Mouse (Mus musculus): ENCODE results near the gene Gramd2. TPM values are rescaled to one million over a fixed set of nuclear protein-coding genes. Genes with fewer than 3 reads are reported as not detected.

The Gramd2 gene
- 10 to 100 TPM in 3 of 4 experiments, 1 to 10 TPM in 1; 8.1 to 14.0 (median 10.7) TPM for total RNA-seq (2022)

DNA sequence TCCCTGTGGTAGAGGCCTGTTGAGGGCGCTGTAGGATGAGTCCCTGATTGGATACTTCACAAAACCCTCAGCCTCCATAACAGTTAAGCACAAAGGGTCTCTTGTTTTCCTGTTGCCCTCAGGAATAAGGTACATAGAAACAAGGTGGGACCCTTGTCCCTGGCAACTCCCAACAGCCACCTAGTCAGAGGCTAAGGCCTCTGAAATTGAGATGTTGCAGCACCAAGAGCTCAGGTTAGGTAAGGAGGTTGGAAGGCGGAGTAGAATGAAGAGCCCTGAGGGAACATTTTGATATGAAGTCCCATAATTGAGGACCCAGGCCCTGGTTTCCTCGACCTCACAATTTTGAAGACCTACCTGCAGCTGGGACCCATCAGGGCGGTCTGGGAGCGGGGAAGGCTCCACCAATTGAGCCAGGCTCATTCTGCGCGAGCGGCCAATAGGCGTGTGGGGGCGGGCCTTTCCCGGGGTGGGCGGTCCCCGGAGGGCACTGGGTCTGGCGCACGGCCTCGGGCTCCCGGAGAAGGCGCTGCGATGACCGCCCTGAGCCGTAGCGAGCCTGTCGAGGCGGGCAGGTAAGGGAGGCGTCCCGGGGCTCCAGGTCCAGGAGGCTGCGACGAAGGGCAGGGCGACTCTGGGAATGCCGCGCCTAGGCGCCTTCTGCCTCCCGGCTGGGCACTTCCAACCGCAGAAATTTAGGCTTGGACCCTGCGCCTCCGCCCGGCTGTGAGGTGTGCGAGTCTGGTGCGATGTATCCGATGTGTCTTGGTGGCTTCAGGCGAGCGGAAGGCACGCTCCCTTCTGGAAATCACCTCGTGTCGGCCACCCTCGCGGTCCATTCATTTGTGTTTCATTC, at the start of gene Gramd2:
Gramd2 (plus strand) TSS at position 467 of the 856 bp plus-strand sequence.
- peak in 1 of 2 experiments; percentile 69 for DNase-seq (ENCODE audit: low spot score in 2 of 2)

DNA sequence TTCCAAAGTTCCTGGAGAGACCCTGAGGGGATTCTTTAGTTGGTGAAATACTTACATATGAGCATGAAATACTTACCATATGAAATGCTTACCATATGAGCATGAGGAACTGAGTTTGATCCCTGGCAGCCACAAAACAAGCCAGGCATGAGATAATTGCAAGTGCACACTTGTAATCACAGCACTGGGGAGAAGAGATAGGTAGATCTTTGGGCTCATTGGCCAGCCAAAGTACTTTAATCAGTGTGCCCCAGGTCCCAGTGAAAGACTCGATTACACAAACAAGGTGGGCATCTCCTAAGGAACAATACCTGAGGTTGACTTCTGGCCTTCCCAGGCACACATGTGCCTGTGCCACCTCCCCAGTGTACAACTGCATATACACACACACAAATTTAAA, 41.6 kb upstream of the Gramd2 start:
- DNase-seq (ENCODE audit: low spot score in 2 of 2), result no peak

DNA sequence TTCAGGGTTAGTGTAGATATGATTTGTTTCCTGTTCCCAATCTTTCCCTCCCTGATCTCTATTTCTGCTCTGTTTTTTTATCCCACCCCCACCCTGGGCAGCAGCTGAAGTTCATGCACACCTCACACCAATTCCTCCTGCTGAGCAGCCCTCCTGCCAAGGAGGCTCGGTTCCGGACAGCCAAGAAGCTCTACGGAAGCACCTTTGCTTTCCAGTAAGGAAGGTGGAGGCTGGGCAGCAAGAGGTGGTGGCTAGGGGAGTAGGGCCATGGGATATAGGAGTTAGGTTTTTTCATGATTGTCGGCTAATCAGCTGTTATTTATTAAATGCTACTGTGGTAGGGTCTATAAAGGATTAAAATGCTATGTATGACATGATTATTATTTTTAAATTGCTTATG, 40.0 kb upstream of the Gramd2 start:
- DNase-seq (ENCODE audit: low spot score in 2 of 2), result no peak

DNA sequence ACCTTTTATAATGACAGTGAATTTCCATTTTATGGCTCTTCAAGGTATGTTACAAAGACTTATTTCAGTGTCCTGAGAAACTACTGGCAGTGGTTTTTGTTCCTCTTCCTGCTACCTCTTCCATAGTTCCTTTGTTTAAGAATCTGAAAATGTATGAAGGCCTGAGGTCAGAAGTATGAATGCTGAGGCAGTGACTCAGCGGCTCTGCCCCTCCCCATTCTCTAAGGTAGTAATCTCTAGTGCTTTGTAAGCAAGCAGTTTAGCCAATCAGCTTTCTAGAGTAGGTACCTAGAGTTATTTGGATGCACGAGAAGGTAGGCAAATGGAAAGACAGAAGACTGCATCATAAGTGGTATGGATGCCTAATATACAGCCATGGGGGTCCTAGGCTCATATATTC, 38.6 kb upstream of the Gramd2 start:
- DNase-seq (ENCODE audit: low spot score in 2 of 2), result no peak

DNA sequence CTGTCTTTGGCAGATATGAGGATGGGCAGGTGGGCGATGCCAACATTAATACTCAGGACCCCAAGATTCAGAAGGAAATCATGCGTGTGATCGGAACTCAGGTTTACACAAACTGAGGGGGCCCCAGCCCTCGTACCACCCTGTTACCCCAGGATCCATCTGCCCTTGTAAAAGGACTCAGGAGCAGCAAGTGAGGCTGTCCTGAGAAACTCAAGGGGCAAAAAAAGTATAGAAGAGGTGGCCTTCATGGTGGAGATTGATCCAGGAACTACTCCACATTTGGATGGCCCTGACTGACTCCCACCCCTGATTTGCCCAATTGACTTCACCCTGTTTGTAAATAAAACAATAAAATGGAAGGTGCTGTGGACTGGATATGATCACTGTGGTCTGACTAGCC, 30.0 kb upstream of the Gramd2 start:
- DNase-seq (ENCODE audit: low spot score in 2 of 2), result no peak

DNA sequence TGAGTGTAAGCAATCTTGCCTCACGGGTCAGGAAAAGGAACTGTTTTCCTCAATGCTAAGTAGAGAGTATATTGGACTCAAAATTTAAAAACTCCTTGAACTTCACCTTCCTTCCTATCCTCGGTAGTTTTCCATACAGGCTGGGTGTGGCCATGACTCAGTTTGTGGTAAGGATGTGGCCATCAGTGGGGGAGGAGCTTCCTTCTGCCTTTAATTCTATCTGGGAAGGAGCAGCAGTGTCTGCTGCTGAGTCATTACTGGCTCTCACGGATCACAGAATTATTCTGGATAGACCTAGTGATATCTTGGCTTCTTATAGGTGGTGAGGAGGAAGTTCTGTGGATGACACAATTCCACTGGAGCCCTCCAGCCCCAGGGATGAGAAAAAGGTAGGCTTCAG, 26.6 kb upstream of the Gramd2 start:
- no peak for DNase-seq (ENCODE audit: low spot score in 2 of 2)

DNA sequence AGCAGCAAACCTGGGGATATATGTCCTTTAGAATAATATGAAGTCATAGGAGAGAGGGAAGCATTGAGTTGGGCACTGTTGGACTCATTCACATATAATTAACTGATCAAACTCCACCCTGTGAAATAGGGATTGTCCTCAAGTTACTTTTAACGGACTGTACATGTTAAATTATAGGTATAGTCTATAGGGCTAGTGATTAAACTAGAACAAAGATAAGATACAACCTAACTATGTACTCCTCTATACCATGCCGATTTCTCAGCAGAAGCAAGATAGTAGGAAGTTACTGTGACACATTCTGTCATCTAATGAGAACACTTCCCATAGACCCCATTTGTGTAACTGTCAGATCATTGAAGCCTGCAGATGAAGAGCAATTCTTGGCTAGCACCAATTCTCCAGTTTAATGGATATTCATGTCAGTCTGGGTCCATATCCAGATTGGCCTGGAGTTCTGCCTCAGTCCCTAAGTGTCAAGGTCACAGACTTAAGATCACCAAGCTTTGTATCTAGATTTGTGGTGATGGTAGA, 25.4 kb upstream of the Gramd2 start:
- no peak for DNase-seq (ENCODE audit: low spot score in 2 of 2)

DNA sequence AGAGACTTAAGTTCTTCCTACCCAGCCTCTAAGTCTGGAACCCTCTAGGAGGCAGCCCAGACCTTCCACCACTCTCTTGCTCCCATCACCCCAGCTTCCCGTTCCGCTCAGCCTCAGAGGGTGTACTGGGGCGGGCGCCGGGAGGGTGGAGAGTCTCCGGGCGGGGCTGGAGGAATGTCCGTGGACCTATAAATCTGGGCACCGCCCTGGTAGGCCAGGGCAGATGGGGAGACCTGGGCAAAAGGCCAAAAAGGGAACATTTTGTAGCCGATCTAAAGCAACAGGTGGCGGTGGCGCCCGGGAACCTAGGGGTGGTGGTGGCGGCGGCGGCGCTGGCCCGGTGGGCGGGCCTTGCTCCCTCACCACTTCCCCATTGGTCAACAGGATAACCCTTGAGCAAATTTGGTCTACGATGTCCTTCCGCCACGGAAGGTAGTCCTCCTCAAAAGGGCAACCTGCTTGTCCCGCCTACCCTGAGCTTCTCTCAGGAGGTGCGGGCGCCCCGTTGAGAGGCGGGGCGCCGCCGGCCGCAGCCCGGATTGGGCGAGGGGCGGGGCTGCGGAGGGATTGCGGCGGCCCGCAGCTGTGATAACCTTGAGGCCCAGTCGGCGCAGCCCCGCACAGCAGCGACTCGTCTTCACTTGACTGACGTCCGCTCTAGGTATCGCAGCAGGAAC, 23.8 kb upstream of the Gramd2 start, which contains the start of gene Pkm:
Pkm (plus strand) TSS at position 411 of the 677 bp plus-strand sequence.
- DNase-seq (ENCODE audit: low spot score in 2 of 2), result peak; percentile 90 to 97

DNA sequence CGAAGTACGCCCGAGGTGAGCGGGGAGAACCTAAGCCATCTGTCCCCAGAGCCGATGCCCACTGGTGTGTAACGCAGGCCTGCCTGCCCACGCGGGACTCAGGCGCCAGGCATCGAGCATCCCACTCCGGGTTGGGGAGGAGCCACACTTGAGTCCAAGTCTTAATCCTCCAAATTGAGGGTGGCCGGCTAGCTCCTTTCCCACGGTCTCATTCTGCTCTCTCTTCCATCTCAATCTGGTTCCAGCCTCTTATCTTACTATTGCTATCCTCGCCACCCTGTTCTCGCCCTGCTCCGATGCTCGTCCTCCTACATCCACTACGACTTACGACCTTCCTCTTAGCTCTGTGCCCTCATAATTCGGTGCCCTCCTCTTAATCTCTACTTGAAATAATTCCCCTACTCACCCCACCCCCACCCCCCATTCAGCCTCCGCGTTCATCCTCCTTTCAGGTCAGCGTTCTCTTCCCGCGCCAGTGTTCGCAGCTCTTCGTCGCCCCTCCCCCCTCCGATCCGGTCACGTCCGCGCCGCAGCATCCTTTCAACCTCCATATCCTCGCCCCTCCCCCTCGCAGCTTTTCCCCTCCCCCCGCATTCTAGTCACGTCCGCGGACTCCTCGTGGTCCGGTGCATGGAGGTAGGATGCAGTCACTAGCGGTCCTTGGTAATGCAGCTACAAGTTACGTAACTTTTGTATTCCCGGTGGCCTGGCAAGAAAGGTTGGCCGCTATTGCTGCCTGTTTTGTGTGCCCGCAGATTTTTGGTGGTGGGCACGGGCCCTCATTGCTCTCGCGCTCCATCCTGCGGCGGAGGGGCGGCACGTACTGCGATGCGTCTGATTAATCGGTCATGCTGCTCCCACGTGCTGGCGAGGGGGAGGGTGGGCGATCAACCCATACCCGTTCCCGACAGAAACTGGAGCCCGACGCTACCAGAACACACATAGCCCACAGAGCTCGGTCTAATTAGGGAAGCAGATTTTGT, 23.0 kb upstream of the Gramd2 start:
- peak in 1 of 2 experiments; percentile 81 for DNase-seq (ENCODE audit: low spot score in 2 of 2)

DNA sequence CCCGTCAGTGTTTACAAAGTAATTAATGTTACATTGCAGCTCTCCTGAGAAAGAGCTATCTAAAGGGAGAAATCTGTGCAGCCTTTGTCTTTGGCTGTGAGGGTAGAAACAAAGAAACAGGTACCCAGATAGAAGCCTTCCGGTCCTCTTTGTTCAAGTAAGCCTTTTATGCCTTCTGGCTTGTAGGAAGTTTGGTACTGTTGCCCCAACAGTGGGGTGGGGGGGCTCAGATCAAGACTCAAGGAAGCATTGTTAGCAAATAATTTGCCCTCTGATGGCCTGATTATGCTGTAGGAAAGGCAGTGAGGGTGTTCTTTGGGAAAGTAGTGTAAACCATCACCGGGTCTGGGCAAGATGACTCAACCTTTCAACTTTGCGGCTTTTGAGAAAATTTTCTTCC, 21.8 kb upstream of the Gramd2 start:
- no peak for DNase-seq (ENCODE audit: low spot score in 2 of 2)

DNA sequence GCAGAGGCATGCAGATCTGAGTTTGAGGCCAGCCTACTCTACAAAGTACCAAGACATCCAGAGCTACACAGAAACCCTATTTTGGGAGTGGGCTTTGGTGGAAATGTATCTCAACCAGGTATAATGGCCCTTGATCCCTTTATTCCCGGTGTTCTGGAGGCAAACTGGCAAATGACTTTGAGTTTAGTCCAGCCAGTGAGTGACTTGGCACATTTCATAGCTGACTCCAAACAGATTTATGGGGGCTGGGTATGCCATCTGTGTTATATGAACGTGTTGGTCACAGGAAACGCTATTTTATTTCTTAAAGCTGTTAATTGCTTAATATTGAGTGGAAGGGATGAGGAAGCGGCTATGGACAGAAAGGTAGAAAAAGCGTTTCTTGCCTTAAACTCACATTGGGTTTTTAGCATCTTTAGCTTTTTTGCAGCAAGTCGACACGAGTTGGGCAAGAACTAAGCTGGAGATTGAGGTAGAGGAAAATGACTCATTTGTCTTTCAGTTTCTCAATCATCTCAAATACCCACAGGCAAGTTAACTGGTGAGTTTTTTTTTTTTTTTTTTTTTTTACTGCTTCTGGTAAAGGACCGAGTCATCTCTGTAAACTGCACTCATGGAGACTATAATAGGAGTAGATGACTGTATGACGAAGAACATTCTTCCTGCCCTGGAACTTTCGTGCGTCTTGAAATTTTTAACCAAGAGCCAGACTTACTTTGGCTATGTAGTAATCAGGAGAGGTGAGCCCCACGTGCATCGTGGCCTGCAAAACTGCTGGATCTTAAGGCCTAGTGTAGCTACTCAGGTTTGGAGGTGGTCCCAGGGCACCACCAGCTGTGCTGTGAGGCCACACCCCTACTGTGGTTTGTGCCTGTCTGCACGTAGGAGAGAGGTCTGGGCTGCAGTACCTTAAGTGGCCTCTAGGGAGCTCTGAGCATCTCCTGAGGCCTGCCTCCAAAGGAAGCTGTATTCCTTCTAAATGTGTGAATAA, 20.6 kb upstream of the Gramd2 start:
- peak in 1 of 2 experiments; percentile 76 for DNase-seq (ENCODE audit: low spot score in 2 of 2)

DNA sequence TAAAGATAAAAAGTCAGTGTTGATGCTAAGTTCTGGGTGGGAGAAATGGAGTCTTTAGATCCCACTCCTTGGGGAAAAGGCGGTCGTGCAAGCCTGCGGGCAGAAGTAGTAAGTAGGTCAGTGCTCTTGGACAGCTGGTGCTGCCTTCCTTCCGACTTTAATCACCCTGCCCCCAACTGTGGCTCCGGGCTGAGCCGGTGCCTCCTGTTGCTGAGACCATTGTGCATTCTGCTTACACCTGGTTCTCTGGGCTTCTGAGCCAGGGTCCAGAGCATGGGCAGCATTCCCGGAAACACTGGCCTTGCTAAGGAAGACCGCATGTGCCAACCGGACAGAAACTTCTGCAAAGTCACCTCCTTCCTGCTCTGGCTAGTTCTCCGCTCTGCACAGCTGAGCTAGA, 19.5 kb upstream of the Gramd2 start:
- no peak for DNase-seq (ENCODE audit: low spot score in 2 of 2)

DNA sequence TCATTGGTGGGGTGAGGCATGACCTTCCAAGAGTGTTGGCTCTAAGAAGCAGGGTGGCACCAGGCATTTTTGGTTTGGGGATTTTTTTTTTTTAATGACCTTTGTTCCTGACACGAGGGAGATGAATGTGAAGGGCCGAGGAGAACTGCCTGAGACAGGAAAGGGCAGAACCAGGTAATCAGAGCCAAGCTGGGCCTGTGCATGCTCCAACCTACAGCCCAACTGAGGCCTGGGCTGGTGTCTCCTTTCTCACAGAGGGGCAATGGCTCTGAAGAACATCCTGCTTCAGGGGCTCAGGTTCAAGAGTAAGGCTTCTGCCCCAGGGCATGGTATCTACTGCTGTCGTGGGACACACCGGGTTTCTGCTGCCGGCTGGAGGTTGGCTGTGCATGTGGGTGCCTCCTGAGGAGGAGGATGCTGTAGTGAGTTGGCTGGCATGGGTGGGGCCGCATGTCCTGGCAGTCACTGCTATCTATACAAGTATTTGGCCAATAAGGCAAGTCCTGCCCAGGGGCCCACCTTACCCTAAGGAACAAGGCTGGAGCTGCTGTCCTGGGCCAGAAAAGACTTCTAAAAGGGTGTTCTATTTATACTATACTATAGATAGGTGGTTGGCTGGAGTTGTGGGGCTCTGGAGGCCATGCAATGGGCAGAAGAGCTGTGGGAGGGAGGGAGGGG, 18.5 kb upstream of the Gramd2 start:
- DNase-seq (ENCODE audit: low spot score in 2 of 2), result no peak

DNA sequence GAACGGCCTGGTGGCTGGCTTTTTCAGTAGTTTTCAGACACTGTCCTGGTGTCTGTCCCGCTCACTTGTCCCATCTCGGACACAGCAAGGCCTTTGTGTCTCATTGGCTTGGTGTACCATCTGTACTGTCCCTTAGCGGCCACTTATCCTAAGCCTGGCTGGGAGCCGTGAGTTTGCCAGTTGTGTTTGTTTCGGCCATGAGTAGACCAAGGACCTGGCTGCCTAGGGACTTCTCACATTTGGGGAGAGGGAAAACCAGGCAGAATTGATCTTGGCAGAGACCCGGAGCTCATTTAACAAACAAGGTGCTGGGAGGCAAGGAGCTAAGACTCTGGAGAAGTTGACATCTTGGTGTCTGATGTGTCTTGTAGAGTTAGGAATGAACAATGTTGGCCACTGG, 16.7 kb upstream of the Gramd2 start:
- no peak for DNase-seq (ENCODE audit: low spot score in 2 of 2)

DNA sequence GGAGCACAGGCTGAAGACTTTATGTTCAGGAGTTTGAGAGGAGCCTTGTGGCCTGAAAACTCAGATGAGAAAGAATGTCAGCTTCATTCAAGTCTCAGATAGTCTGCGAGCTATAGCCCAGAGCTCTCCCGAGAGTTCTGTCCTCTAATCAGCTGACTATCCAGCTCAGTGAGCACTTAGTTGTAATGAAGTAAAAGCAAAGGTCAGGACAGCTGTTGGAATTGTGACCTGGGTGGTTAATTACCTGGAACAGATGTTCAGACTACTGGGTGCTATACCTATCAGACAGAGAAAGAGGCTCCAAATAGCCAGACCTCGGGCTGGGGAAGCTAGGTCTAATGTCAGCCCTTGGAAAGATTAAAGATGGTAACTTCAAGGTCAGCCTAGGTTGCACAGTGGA, 16.0 kb upstream of the Gramd2 start:
- DNase-seq (ENCODE audit: low spot score in 2 of 2), result no peak

DNA sequence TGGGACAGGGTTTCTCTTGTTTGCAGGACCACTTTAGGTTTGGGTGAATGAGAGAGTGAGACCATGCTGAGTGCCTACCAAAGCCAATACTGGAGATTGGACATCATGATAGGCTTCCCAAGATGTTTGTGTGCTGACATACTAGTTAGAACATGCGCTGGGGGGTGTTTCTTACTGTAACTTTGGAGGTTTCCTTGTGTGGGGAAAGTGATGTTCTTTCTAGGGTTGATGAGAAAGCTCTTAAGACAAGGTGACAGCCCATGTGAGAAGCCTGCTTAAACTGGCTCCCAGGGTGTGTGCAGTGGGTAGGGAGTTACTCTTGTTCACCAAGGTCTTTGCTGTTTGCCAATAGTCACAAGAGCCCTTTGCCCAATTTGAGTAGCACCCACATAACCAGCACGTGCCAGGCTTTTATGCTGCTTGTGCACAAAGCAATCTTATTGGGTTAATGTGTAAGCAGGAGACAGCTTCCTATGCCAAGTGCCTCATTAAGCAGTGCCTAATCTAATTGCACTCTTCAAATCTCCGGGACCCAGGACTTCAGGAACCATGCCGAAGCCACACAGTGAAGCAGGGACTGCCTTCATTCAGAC, 15.2 kb upstream of the Gramd2 start:
- DNase-seq (ENCODE audit: low spot score in 2 of 2), result no peak

DNA sequence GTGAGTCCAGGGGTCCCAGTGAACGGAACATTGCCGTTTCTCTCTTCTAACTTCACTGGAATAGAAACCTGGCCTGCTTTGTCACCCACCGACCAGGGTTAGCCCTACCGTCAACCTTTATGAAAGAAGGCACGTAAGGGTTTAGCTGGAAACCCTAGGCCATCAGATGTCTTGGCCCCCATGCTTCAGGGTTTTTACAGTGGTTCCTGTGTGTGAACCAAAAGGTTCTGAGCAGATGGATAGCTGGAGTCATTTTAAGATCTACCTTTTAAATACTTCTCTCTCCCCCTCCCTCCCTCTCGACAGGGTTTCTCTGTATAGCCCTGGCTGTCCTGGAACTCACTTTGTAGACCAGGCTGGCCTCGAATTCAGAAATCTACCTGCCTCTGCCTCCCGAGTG, 13.9 kb upstream of the Gramd2 start:
- no peak for DNase-seq (ENCODE audit: low spot score in 2 of 2)

DNA sequence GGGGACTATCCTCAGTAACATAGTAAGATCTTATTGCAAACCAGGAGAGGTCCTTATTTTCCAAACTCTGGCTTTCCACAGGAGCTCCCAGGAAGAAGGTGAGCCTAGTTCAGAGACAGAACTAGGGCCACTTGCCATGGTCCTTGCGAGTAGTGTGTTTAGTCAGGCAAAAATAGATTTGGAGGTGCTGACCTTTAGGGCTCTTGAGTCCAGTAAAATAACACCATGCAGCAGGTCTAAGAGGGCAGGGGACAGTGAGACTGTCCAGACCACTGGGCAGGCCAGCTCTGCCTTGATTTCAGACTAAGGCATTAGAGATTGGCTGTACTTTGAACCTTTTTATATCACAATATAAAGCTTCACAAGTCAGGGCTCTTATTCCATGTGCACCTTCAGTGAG, 13.1 kb upstream of the Gramd2 start:
- no peak for DNase-seq (ENCODE audit: low spot score in 2 of 2)

DNA sequence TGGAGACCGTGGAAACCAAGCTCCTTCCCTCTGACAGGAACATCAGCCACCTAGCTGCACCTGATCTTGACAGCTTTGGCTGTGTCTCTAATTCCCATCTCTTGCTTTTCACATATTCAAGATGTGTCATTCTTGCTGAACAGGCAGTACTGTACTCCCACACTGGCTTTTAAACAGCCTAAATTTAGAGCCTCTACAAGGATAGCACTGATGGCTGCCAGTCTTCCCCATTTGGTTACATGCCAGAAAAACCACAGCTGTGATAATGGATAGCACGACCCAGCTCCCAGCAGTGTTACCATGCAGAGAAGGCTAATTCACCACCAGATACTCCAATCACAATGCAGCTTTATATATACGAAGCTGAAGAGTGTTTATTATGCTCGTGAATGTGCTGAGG, 12.7 kb upstream of the Gramd2 start:
- no peak for DNase-seq (ENCODE audit: low spot score in 2 of 2)

Measured in left cerebral cortex, adult 8-10 months (tissue).